Mouse (Mus musculus): ENCODE measurements around the gene Il1f5. TPM values are rescaled to one million over a fixed set of nuclear protein-coding genes. Genes with fewer than 3 reads are reported as not detected.

Il1f5 gene
- not detected for total RNA-seq (2021)
- long read RNA-seq, experiment 1: 0 reads
- long read RNA-seq, experiment 2: 0 reads

DNA sequence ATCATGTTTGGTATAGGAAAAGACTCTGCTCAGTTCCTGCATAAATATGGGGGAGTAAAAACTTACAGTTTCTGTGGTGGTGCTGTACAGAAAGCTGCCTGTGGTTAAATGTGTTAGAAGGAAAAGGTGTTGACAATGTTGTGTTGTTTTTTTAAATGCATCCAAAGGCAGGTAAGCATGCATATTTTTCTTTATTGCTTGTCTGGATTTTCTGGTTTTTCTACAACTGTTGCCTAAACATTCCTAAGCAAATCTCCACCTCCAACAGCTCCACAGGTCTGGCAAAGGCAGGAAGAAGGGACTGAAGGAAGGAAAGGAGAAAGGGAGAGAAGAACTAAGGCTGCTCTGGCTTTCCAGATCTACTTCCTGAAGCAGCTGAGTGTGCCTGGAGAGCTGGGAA is at the start of gene Il1f5:
Gene Il1f5, plus strand, starts transcription at position 301 of the 400 bp plus-strand sequence.
- DNase-seq (ENCODE audit: low spot score in 2 of 2): no peak

DNA sequence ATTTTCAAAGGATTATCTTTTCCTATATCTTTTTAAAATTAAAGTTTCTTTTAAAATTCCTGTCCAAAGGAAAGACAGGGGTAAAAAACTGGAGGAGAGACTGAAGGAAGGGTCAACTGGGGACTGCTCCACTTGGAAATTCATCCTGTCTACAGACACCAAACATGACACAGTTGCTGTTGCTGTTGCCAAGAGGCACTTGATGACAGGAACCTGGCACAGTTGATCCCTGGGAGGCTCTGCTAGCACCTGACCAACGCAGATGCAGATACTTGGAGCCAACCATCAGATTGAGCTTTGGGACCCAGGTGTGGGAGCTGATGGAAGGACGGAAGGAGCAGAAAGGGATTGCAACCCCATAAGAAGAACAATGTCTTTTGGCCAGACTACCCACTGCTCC is 49.6 kb upstream of the Il1f5 start:
- DNase-seq (ENCODE audit: low spot score in 2 of 2): no peak

DNA sequence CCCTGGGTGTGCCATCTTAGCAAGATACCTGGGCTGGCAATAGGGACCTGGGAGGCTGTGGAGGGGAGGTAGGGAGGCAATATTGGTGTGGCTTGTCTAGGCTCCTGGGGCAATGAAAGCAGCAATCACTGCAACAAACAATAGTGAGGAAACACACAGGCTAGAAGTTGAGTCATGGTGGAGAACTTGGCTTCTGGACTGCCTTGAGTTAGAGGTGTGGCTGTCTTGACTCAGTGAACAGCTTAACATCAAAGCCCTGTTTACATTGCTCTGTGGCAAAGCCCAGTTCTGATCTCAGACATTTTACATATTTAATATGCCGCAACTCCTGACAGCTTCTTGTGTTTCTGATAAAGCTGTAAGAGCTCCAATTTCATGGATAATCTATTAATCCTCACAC is 9.3 kb upstream of the Il1f5 start:
- no peak for DNase-seq (ENCODE audit: low spot score in 2 of 2)

DNA sequence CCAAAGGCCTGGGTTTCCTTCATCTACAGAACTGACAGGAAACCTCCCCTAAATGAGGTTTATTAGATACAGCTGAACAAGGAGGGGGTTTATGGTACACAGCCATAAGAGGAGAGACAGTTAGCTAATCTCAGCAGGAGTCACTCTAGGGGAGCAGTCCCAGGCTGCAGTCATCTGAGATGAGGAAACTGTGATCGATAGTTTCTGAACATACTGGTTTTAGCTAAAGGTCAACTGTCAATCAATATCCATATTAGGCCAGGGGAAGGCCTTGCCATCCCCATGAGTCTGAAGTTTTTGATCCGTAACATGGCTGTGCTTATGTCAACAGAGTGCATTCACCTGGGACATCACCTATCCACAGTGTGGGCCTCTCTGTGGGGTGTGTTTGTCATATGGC is 3.1 kb upstream of the Il1f5 start:
- no peak for DNase-seq (ENCODE audit: low spot score in 2 of 2)

DNA sequence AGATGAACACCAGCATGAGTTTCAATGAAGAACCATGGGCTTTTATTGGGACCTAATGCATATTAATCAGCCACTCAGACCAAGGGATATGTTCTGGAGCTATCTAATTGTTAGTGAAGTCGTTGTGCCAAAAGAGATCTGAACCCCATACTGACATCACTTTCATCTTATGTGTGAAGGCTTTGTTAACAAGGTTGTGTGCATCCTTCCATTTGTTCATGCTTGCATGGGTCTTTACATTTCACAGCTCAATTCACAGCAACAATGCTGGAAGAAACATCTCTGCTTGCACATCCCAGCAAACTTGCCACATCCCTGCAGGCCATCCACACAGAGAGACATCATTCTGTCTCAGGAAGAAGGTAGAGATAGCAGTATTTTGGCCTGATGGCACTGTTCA is 1.6 kb upstream of the Il1f5 start:
- no peak for DNase-seq (ENCODE audit: low spot score in 2 of 2)

DNA sequence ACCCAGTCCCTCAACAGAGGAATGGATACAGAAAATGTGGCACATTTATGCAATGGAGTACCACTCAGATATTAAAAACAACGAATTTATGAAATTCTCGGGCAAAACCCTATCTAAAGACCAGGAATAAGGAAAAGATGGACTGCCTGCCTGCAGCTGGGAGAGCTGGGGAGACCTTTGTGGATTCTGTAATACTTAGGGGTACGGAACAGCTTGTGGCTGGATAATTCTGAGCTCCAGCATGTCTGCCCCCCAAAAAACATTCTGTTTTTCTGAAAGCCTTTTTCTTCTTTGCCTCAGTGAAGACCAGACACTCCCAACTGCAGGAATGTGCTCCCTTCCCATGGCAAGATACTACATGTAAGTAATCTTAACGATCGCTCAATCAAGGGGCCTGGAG is 14.1 kb downstream of the Il1f5 start, which contains the start of gene Il1f10:
Gene Il1f10, plus strand, starts transcription at position 301 of the 400 bp plus-strand sequence.
- no peak for DNase-seq (ENCODE audit: low spot score in 2 of 2)

DNA sequence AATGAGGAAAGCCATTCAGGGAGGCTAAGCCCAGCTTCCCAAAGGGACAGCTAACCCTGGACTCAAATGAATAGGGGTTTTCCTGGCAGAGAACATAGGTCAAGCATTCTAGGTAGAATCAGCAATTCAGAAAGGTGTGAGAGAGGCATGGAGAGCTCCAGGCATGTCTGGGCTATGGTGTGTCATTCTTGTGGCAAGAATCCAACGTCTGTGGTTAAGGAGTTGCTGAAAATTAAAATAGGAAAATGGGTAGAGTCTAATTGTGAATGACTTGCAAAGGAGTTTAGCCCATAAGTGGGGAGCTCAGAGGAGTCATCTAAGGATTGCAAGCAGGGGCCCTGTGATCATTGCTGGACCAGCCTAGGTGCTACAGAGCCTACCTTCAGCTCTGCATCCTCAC is 17.9 kb downstream of the Il1f5 start:
- DNase-seq (ENCODE audit: low spot score in 2 of 2): no peak

DNA sequence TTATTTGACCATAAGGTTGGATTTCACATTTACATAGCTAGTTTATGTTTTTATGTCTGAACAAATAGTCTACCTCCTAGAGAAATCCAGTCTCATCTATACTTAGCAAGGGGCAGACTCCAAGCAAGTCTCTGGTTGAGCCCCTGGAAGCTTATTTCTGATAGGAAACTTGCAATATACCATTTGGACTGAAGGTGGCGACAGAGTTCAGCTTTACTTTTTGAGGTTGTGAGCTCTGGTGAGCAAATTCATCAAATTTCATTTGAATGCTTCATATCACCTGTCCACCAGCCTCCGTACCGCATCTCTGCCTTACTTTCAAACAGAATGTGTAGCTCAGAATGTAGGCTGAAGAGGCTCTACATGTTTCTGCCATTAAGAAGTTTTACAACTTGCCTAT is 20.1 kb downstream of the Il1f5 start:
- DNase-seq (ENCODE audit: low spot score in 2 of 2): no peak

DNA sequence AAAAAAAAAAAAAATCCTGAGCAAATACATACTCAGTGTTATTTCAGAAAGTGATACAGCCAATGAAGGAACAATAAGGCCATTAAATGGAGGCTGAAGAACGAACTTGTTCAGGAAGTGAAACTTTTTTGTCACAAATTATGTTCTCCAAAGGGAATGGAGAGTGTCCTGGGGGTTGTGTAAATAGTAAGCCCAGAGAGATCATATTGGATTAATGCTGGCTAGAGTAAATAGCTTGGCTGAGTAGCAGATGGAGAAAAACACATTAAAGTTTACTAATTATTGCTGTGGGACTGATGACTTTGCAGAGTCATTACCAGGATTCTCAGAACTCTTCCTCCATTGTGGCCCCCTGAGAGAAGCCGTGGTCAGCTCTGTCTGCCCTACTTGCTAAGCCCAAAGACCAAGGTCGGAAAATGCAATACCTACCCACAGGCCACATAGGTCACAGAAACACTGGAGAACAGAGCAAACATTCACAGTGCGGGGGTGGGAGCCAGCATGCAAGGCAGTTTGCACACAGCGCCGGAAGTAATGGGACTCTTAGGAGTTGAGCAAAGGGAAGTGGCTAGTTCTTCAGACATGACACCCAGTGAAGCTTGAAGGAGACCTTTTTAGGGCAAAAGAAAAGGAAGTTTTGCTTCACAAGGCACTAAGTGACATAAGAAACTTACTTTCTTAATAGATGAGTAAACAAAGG is 34.7 kb downstream of the Il1f5 start:
- DNase-seq (ENCODE audit: low spot score in 2 of 2): no peak

DNA sequence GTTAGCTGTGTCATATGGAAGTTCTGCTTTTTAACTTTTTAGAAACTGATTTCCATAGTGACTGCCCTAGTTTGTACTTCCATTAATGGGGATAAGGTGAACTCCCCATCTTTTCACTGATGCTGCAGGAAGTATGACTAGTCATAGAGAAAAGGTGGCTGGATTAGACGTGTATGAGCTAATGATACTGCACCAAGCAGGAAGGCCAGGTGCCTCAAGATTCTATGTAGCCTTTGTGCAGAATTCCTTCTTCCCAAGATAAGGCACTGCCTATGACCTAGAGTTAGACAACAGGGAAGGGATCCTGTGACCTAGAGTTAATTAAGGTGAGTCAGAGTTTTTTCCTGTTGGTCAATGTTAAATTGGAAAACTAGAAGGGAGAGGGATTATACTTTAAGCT is 40.2 kb downstream of the Il1f5 start:
- no peak for DNase-seq (ENCODE audit: low spot score in 2 of 2)

DNA sequence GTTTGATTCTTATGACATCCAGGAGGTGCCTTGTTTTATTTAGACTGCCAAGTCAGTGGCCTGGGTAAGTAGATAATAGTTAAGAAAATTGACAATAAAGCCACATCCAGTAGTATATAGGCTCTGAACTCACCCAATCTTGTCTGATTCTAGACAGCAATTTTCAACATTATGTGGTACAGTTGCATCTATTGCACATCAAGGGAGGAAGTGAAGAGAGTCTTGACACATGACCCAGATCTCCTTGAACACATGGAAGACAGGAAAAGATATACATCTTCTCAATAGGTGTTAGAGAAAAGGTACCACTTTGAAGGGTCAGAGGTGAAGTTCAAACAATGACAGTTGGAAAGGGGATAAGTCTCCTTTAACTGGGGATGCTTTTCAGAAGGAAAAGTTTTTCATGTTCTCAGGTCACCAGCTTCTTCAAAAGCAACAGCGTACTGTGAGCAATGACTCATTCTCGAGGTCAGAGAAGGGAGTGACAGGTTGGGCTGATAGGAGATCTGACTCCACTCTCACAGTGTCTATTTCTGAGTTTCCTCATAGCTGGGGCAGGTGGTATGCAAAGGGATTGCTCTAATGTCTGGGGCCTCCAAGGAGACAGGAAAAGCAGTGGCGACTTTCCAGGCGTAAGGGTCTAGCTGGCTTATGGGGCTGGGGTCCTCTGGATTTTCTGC is 41.3 kb downstream of the Il1f5 start:
- DNase-seq (ENCODE audit: low spot score in 2 of 2): no peak

Other genes starting within 250 kb of the Il1f5 start
- 10 to 100 TPM; 12.3 to 12.4 TPM for gene Hnmt, start 227.6 kb upstream of the Il1f5 start, total RNA-seq (2021)
- not detected for gene Tbpl2, start 180.4 kb upstream of the Il1f5 start, total RNA-seq (2021)
- gene Il1f8, start 123.8 kb upstream of the Il1f5 start, total RNA-seq (2021): not detected
- gene Il1f9, start 90.5 kb upstream of the Il1f5 start, total RNA-seq (2021): not detected
- gene Il1f6, start 61.5 kb upstream of the Il1f5 start, total RNA-seq (2021): not detected
- gene Il1f10, start 14.2 kb downstream of the Il1f5 start, total RNA-seq (2021): not detected
- gene Il1rn, start 59.9 kb downstream of the Il1f5 start, total RNA-seq (2021): under 1 TPM; 0.28 to 0.99 TPM
- 1 to 10 TPM; 1.6 to 3.1 TPM for gene Psd4, start 90.6 kb downstream of the Il1f5 start, total RNA-seq (2021)
- gene Pax8, start 198.6 kb downstream of the Il1f5 start, total RNA-seq (2021): 10 to 100 TPM in 1 of 2 experiments, under 1 TPM in 1; 0.34 to 22.9 TPM